Mouse (Mus musculus) monocyte, adult 2 months (primary cell): ENCODE data around the gene Nhlrc4.

Experiments
- DNase-seq, 2 experiments: peaks; one replicate each; pipeline ENCODE4 v3.0.0; 2022; ENCODE audit warnings: low spot score in 2 of 2, low read depth in 1 of 2

Gene Nhlrc4

GRCm38 (mm10) chr17:25958771-25959494 lies 14.2 kb upstream of the Nhlrc4 start:
- DNase-seq, result no peak

- DNase-seq, result no peak
These were observed 12.9 kb upstream of the Nhlrc4 start for GRCm38 (mm10) chr17:25957586-25958051.

GRCm38 (mm10) chr17:25956631-25957030 lies 11.9 kb upstream of the Nhlrc4 start:
- no peak for DNase-seq

- DNase-seq, result no peak
These were observed 11.4 kb upstream of the Nhlrc4 start for GRCm38 (mm10) chr17:25956201-25956600.

GRCm38 (mm10) chr17:25955736-25956135 lies 11.0 kb upstream of the Nhlrc4 start:
- DNase-seq, result no peak

GRCm38 (mm10) chr17:25954671-25955070 lies 9.9 kb upstream of the Nhlrc4 start:
- no peak for DNase-seq

- DNase-seq, result no peak
These were observed 8.4 kb upstream of the Nhlrc4 start for GRCm38 (mm10) chr17:25953161-25953560.

GRCm38 (mm10) chr17:25951803-25952623 lies 7.3 kb upstream of the Nhlrc4 start, which contains the start of gene A930017K11Rik:
A930017K11Rik (minus strand) TSS chr17:25952565.
- DNase-seq, result no peak

GRCm38 (mm10) chr17:25951225-25951802 lies 6.6 kb upstream of the Nhlrc4 start:
- DNase-seq, result no peak

- no peak for DNase-seq
These were observed 5.9 kb upstream of the Nhlrc4 start for GRCm38 (mm10) chr17:25950706-25951105.

- DNase-seq, result no peak
These were observed 5.2 kb upstream of the Nhlrc4 start for GRCm38 (mm10) chr17:25949981-25950380.

GRCm38 (mm10) chr17:25948051-25948450 lies 3.3 kb upstream of the Nhlrc4 start:
- DNase-seq, result no peak

- no peak for DNase-seq
These were observed 2.8 kb upstream of the Nhlrc4 start for GRCm38 (mm10) chr17:25947576-25947975.

- DNase-seq, result no peak
These were observed 2.1 kb upstream of the Nhlrc4 start for GRCm38 (mm10) chr17:25946891-25947290.

GRCm38 (mm10) chr17:25946349-25946748 lies 1.6 kb upstream of the Nhlrc4 start:
- no peak for DNase-seq

GRCm38 (mm10) chr17:25945517-25946155 lies 875 bp upstream of the Nhlrc4 start:
- DNase-seq, result no peak

GRCm38 (mm10) chr17:25943769-25944168 lies 992 bp downstream of the Nhlrc4 start:
- no peak for DNase-seq

- no peak for DNase-seq
These were observed 1.5 kb downstream of the Nhlrc4 start for GRCm38 (mm10) chr17:25943221-25943620.

GRCm38 (mm10) chr17:25942597-25943151 lies 2.1 kb downstream of the Nhlrc4 start:
- DNase-seq, result peak in 1 of 2 experiments; percentile 24

GRCm38 (mm10) chr17:25941511-25942241 lies 3.1 kb downstream of the Nhlrc4 start:
- peak in 1 of 2 experiments; percentile 43 for DNase-seq
